Mouse (Mus musculus) Patski (cell line): ENCODE measurements around the gene Gm614. TPM values are rescaled to one million over a fixed set of nuclear protein-coding genes. Genes with fewer than 3 reads are reported as not detected.

Experiments used
- ATAC-seq: fragments of 100-300 bp; one replicate; pipeline ENCODE4 v1.8.0; 2021
- CTCF ChIA-PET: fragments of 350-600 bp; sonication (Branson Sonifier 250); formaldehyde crosslinking; loops from one replicate; lab custom pipeline; 2022; ENCODE audit warnings: inconsistent platforms; lab: Charles Lee
- POLR2A ChIA-PET: fragments of 350-600 bp; sonication (Branson Sonifier 250); formaldehyde crosslinking; loops from one replicate; lab custom pipeline; 2022; ENCODE audit warnings: antibody characterized with exemption, inconsistent platforms; lab: Charles Lee
- DNase-seq: peaks from one replicate; pipeline ENCODE4 v3.0.0-alpha.2; 2011; ENCODE audit warnings: low read depth, low spot score
- H3K27me3 ChIP-seq: fragments of 371-371 bp; one replicate; pipeline ENCODE4 v1.5.1; 2021
- CTCF ChIP-seq: fragments of 100-300 bp; IDR thresholded peaks from one replicate; pipeline ENCODE4 v1.5.1; 2021
- in situ Hi-C: fragments of 300-500 bp; cut with MboI; formaldehyde crosslinking; loops from 3 replicates; pipeline ENCODE4 v1.11.1; 2018; ENCODE audit warnings: low pct_unique_long_range_greater_than_20kb, mixed read lengths
- polyA plus RNA-seq: library from polyadenylated mRNA; unstranded; gene quantifications from one replicate; pipeline ENCODE4 v1.2.3, GENCODE M21; 2021

The Gm614 gene
- polyA plus RNA-seq, 1 experiment from 2014 or later, result not detected

- no peak for DNase-seq
- TF ChIP-seq CTCF, result no peak
- ATAC-seq, result no peak
- peaks cover 16% of the 10 kb centered on the region for H3K27me3 ChIP-seq
- CTCF ChIA-PET, result no interaction called here
- in situ Hi-C loops, result no loop called here
- POLR2A ChIA-PET, result interaction anchor here (0.7 kb wide), 1 partner anchor 36 kb away, joined by 6 read pairs; no protein-coding TSS in a partner anchor
Measured at GRCm38 (mm10) chrX:101260441-101261325, 3.1 kb downstream of the Gm614 start.

- TF ChIP-seq CTCF, result no peak
- no peak for ATAC-seq
- in situ Hi-C loops, result no loop called here
- no peak for DNase-seq
- ChIA-PET CTCF (interaction anchor here (1.1 to 1.2 kb wide), 2 partner anchors 13 to 125 kb away, joined by 3 to 6 read pairs; partner anchors contain the start of gene Gm20489), POLR2A (interaction anchor here (0.6 kb wide), 2 partner anchors 100 to 731 kb away, joined by 3 read pairs; no protein-coding TSS in a partner anchor)
- H3K27me3 ChIP-seq, result peaks cover 12% of the 10 kb centered on the region
Measured at GRCm38 (mm10) chrX:101256603-101257002, 7.2 kb downstream of the Gm614 start.

GRCm38 (mm10) chrX:101254740-101255139 is 9.1 kb downstream of the Gm614 start:
- POLR2A ChIA-PET, result no interaction called here
- in situ Hi-C loops, result no loop called here
- DNase-seq (no peak), ATAC-seq (peak; percentile 23)
- peaks cover 16% of the 10 kb centered on the region for H3K27me3 ChIP-seq
- CTCF ChIA-PET, result no interaction called here
- no peak for TF ChIP-seq CTCF

GRCm38 (mm10) chrX:101253952-101254729 is 9.7 kb downstream of the Gm614 start, which contains the start of gene Foxo4:
TSS of gene Foxo4 (plus strand) at chrX:101254528.
- ATAC-seq, result peak; percentile 86
- ChIA-PET CTCF (no interaction called here), POLR2A (no interaction called here)
- peak; percentile 42 for DNase-seq
- peaks cover 20% of the 10 kb centered on the region for H3K27me3 ChIP-seq
- in situ Hi-C loops, result no loop called here
- no peak for TF ChIP-seq CTCF

- no peak for DNase-seq
- in situ Hi-C loops, result no loop called here
Measured at GRCm38 (mm10) chrX:101245011-101245410, 18.8 kb downstream of the Gm614 start.

GRCm38 (mm10) chrX:101222796-101223162 is 41.0 kb downstream of the Gm614 start:
- ChIA-PET POLR2A (no interaction called here), CTCF (interaction anchor here (1.4 kb wide), 1 partner anchor 91 kb away, joined by 6 read pairs; no protein-coding TSS in a partner anchor)
- in situ Hi-C loops, result no loop called here
- ATAC-seq, result no peak
- H3K27me3 ChIP-seq, result peaks cover 13% of the 10 kb centered on the region
- DNase-seq, result no peak
- TF ChIP-seq CTCF, result no peak

More at GRCm38 (mm10) chrX:101245011-101245410, 18.8 kb downstream of the Gm614 start:
- peaks cover 34% of the 10 kb centered on the region for H3K27me3 ChIP-seq
- no peak for TF ChIP-seq CTCF
- ATAC-seq, result no peak
- ChIA-PET POLR2A (no interaction called here), CTCF (no interaction called here)

GRCm38 (mm10) chrX:101221834-101222795 is 41.7 kb downstream of the Gm614 start, which contains the start of gene Snx12:
TSS of gene Snx12 (minus strand) at chrX:101222563.
- ATAC-seq, result peak; percentile 86
- peaks cover 13% of the 10 kb centered on the region for H3K27me3 ChIP-seq
- TF ChIP-seq CTCF, result peak; percentile 72
- in situ Hi-C loops, result no loop called here
- DNase-seq, result peak; percentile 83
- POLR2A ChIA-PET, result no interaction called here
- CTCF ChIA-PET, result interaction anchor here (1.4 kb wide), 1 partner anchor 90 kb away, joined by 6 read pairs; no protein-coding TSS in a partner anchor

Other genes starting within 250 kb of the Gm614 start
- not detected for gene Tex11, start 204.3 kb downstream of the Gm614 start, polyA plus RNA-seq
- gene Slc7a3, start 178.0 kb downstream of the Gm614 start, polyA plus RNA-seq, result 0.59 TPM
- 75.1 TPM for gene Snx12, start 41.4 kb downstream of the Gm614 start, polyA plus RNA-seq
- gene Foxo4, start 9.5 kb downstream of the Gm614 start, polyA plus RNA-seq, result 32.6 TPM
- 0.13 TPM for gene Il2rg, start 4.3 kb upstream of the Gm614 start, polyA plus RNA-seq
- not detected for gene Gm20489, start 5.0 kb upstream of the Gm614 start, polyA plus RNA-seq
- 57.5 TPM for gene Med12, start 10.0 kb upstream of the Gm614 start, polyA plus RNA-seq
- gene Nlgn3, start 35.2 kb upstream of the Gm614 start, polyA plus RNA-seq, result 0.09 TPM
- 0.18 TPM for gene Gjb1, start 112.4 kb upstream of the Gm614 start, polyA plus RNA-seq
- gene Zmym3, start 156.9 kb upstream of the Gm614 start, polyA plus RNA-seq, result 60.5 TPM
- gene Nono, start 165.3 kb upstream of the Gm614 start, polyA plus RNA-seq, result 278 TPM
- 0.36 TPM for gene Itgb1bp2, start 185.1 kb upstream of the Gm614 start, polyA plus RNA-seq